Mouse (Mus musculus) hindbrain, embryonic 13.5 days (tissue): ENCODE measurements at regions not wholly inside any gene's neighbourhood (a gene's known extent, or its start where the extent isn't known, plus 50 kb on each side); places are given as distances from the start of the nearest gene placed in this dataset.

Source experiments
- ATAC-seq: fragments of 200-750 bp; cut with Nextera tagmentation; 2 replicates; pipeline ENCODE4 v1.8.0; 2017; ENCODE audit warnings: moderate TSS enrichment; ENCODE audit not compliant: low FRiP score
- H3K27ac ChIP-seq: fragments of 300-500 bp; sonication (generic); 2 replicates; pipeline ENCODE4 v1.5.1; 2015; ENCODE audit warnings: inconsistent platforms, mild to moderate bottlenecking, moderate library complexity
- H3K27me3 ChIP-seq: fragments of 300-500 bp; sonication (generic); 2 replicates; pipeline ENCODE4 v1.6.1; 2015; ENCODE audit warnings: mild to moderate bottlenecking, inconsistent platforms
- H3K36me3 ChIP-seq: fragments of 300-500 bp; sonication (generic); 2 replicates; pipeline ENCODE4 v1.6.1; 2015; ENCODE audit warnings: mild to moderate bottlenecking, inconsistent platforms
- H3K4me1 ChIP-seq: fragments of 300-500 bp; sonication (generic); replicated peaks from 2 replicates; pipeline ENCODE4 v1.6.1; 2015; ENCODE audit warnings: inconsistent platforms
- H3K4me2 ChIP-seq: fragments of 300-500 bp; sonication (generic); 2 replicates; pipeline ENCODE4 v1.6.1; 2015; ENCODE audit warnings: inconsistent platforms, mild to moderate bottlenecking, moderate library complexity
- H3K4me3 ChIP-seq: fragments of 300-500 bp; sonication (generic); 2 replicates; pipeline ENCODE4 v1.5.1; 2015; ENCODE audit warnings: mild to moderate bottlenecking, inconsistent platforms
- H3K9ac ChIP-seq: fragments of 300-500 bp; sonication (generic); 2 replicates; pipeline ENCODE4 v1.6.1; 2015; ENCODE audit warnings: mild to moderate bottlenecking, inconsistent platforms
- H3K9me3 ChIP-seq: fragments of 300-500 bp; sonication (generic); 2 replicates; pipeline ENCODE4 v1.6.1; 2016; ENCODE audit warnings: inconsistent platforms
- WGBS: fragments of 180-500 bp; shearing (Covaris S2); methylation state at CpG from one replicate; pipeline ENCODE4 v1.1.7; 2015; 5-methylcytosine and 5-hydroxymethylcytosine counted together

DNA sequence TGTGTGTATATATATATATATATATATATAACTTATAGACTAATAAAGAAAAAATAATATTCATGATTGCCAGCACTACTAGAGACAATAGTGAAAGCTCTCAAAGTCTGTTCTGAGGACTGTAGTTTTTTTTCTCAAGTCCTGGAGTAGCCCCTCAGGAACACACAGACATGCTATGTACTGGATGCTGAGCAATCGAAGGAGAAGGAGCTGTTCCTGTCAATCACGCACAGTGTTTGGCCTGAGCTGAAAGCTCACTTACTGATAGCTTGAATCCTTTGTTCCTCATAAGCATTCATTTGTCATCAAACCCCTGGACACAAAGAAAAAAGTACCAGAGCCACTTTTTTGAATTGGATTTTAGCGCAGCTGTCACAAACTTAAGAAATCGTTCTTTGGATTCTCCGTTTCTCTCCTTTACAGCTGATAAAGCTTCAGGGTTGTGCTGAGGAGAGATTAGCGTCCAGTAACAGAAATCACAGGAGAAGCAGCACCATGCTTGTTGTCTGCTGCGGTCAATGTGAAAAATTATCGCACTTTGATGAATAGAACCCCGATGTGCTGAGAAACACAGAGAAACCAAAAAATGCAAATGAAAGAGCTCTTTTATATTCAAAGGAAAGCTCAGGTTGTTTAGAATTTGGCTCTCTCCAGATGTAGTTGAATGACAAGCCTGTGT, 702.2 kb upstream of the Tyrp1 start:
- no peaks in the 10 kb centered on the region for H3K4me1 ChIP-seq
- H3K27me3 ChIP-seq = no peaks in the 10 kb centered on the region
- WGBS = 61% methylated on average over 9 of the region's 9 CpGs
- no peak overlapping the region for H3K9ac ChIP-seq
- H3K36me3 ChIP-seq = no peaks in the 10 kb centered on the region
- H3K27ac ChIP-seq = no peak overlapping the region
- no peak overlapping the region for H3K4me2 ChIP-seq
- H3K9me3 ChIP-seq = no peaks in the 10 kb centered on the region
- no peak overlapping the region for H3K4me3 ChIP-seq
- ATAC-seq = peak; percentile 46; the same call in 1 of the 2 replicates

- Histone ChIP-seq H3K27ac (no peak overlapping the region), H3K36me3 (no peaks in the 10 kb centered on the region), H3K4me3 (no peak overlapping the region), H3K9me3 (no peaks in the 10 kb centered on the region), H3K27me3 (no peaks in the 10 kb centered on the region), H3K4me2 (no peak overlapping the region), H3K4me1 (no peaks in the 10 kb centered on the region), H3K9ac (no peak overlapping the region)
- WGBS = 93% methylated on average over 4 of the region's 4 CpGs
- no peak for ATAC-seq
Observed at GRCm38 (mm10) chr4:80140261-80140660, 693.7 kb upstream of the Tyrp1 start.

DNA sequence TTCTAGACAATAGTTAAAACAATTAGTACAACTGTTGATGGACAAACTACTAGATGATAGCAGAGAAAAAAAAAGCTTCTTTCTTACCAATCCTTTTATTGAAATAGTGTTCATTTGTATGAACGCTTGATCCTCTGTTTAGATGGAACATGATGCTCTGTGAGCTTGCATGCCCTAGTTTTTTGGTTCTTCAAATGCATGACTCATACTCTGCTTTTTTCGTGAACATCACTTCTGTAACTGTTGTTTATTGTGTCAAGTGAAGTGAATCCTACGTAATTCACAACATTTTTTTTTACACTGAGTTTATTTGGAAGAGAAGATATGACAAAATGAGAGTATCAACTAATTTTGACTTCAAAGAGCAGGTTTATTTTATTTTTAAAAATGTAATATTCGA, 674.1 kb upstream of the Tyrp1 start:
- Histone ChIP-seq H3K4me2 (no peak overlapping the region), H3K27ac (no peak overlapping the region), H3K9me3 (no peaks in the 10 kb centered on the region), H3K4me3 (no peak overlapping the region), H3K27me3 (no peaks in the 10 kb centered on the region), H3K36me3 (no peaks in the 10 kb centered on the region), H3K4me1 (no peaks in the 10 kb centered on the region), H3K9ac (no peak overlapping the region)
- WGBS = 87% methylated on average over 4 of the region's 4 CpGs
- no peak for ATAC-seq

- Histone ChIP-seq H3K27me3 (no peaks in the 10 kb centered on the region), H3K4me3 (no peak overlapping the region), H3K27ac (no peak overlapping the region), H3K36me3 (no peaks in the 10 kb centered on the region), H3K9me3 (no peaks in the 10 kb centered on the region), H3K4me2 (no peak overlapping the region), H3K9ac (no peak overlapping the region), H3K4me1 (no peaks in the 10 kb centered on the region)
- no peak for ATAC-seq
- 86% methylated on average over 6 of the region's 6 CpGs for WGBS
Observed at GRCm38 (mm10) chr4:80173229-80173628, 660.7 kb upstream of the Tyrp1 start.

DNA sequence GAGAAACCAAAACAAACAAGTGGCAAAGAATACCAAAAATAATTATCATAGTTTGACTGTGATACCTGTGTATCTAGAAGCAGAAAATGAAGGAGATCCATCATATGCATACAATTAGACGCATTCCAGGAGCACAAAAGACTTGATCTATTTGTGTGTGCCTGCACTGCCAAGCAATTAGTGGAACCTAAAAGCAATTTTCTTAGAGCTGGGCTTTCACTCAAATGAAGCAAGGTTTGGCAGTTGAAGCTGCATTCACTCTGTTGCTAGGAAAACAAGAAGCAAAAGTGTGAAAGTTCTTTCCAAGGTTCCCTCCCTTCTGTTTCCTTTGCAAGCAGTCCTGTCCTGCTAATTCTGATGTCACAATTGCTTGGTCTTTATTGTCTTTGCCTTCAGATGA, 631.7 kb upstream of the Tyrp1 start:
- Histone ChIP-seq H3K4me3 (no peak overlapping the region), H3K9me3 (no peaks in the 10 kb centered on the region), H3K4me1 (no peaks in the 10 kb centered on the region), H3K27me3 (no peaks in the 10 kb centered on the region), H3K27ac (no peak overlapping the region), H3K36me3 (no peaks in the 10 kb centered on the region), H3K4me2 (no peak overlapping the region), H3K9ac (no peak overlapping the region)
- no peak for ATAC-seq
- 74% methylated on average over 1 of the region's 1 CpGs for WGBS

- WGBS = 86% methylated on average over 6 of the region's 6 CpGs
- no peak overlapping the region for H3K9ac ChIP-seq
- no peak overlapping the region for H3K4me3 ChIP-seq
- no peak overlapping the region for H3K4me2 ChIP-seq
- no peaks in the 10 kb centered on the region for H3K9me3 ChIP-seq
- H3K27ac ChIP-seq = no peak overlapping the region
- no peaks in the 10 kb centered on the region for H3K4me1 ChIP-seq
- no peaks in the 10 kb centered on the region for H3K27me3 ChIP-seq
- no peak for ATAC-seq
- no peaks in the 10 kb centered on the region for H3K36me3 ChIP-seq
Observed at GRCm38 (mm10) chr4:80203916-80204315, 630.0 kb upstream of the Tyrp1 start.

DNA sequence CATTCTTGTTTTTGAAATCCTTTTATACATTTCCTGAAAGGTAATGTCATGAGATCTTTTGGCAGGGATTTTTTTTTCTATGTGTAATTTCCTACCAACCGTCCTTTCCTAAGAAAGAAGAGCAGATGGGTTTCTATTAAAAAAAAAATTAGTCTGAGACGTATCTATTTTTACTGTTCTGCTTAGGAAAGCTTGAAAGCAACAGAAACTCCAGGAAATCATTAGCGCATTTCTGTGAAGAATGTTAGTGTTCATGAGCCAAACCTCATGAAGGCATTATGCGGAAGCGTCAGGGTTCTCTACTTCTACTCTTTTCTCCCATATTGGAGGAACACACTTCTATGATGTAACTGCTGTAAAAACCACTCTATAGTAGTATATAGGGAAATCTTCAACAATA, 629.5 kb upstream of the Tyrp1 start:
- H3K4me2 ChIP-seq = no peak overlapping the region
- 91% methylated on average over 5 of the region's 5 CpGs for WGBS
- H3K27ac ChIP-seq = no peak overlapping the region
- no peaks in the 10 kb centered on the region for H3K9me3 ChIP-seq
- H3K4me1 ChIP-seq = no peaks in the 10 kb centered on the region
- H3K27me3 ChIP-seq = no peaks in the 10 kb centered on the region
- H3K4me3 ChIP-seq = no peak overlapping the region
- no peaks in the 10 kb centered on the region for H3K36me3 ChIP-seq
- ATAC-seq = no peak
- H3K9ac ChIP-seq = no peak overlapping the region
